ENCODE assay signal across 8 mouse cellular contexts in genomic region chr8:120696401-120697153, GRCm38 (mm10). TPM values are rescaled to one million over a fixed set of nuclear protein-coding genes. Genes with fewer than 3 reads are reported as not detected.
DNase-seq lines count a peak whose midpoint lies in the region; ATAC-seq and TF ChIP-seq lines count a peak whose summit lies in the region.

No protein-coding gene starts in this region.

- peaks cover 8% of the 10 kb centered on the region for H3K4me1 ChIP-seq in hindbrain, embryonic 15.5 days (replicated peaks)

- no peak overlapping the region for H3K4me3 ChIP-seq in layer of hippocampus, adult 2 months
- no peak overlapping the region for H3K4me3 ChIP-seq in hindbrain, embryonic 15.5 days

- H3K27me3 ChIP-seq in hindbrain, embryonic 15.5 days: no peaks in the 10 kb centered on the region

- peak overlapping the region; percentile 36; the same call in 1 of the 2 replicates for H3K27ac ChIP-seq in layer of hippocampus, adult 2 months
- peak overlapping the region; percentile 13; the same call in 1 of the 2 replicates for H3K27ac ChIP-seq in hindbrain, embryonic 15.5 days (replicated peaks)

- H3K4me2 ChIP-seq in hindbrain, embryonic 15.5 days: no peak overlapping the region

- peak; percentile 31 for DNase-seq in embryo, embryonic 10 days (ENCODE audit: low spot score)
- DNase-seq in embryo, embryonic 10.5 days (ENCODE audit: low spot score): no peak
- no peak for DNase-seq in layer of hippocampus, adult 2 months (ENCODE audit: low spot score in 2 of 2)
- no peak for DNase-seq in layer of hippocampus, postnatal 14 days (ENCODE audit: low spot score in 2 of 2)
- peak; percentile 74 to 83 for DNase-seq in thymus, adult 18-20 months
- no peak for DNase-seq in testis, postnatal 14 days (ENCODE audit: low spot score)
- DNase-seq in gastrocnemius, adult 18-20 months (ENCODE audit: low spot score): no peak

- H3K36me3 ChIP-seq in hindbrain, embryonic 15.5 days: no peaks in the 10 kb centered on the region

- H3K9ac ChIP-seq in hindbrain, embryonic 15.5 days: no peak overlapping the region

- no peak for ATAC-seq in hindbrain, embryonic 15.5 days (ENCODE audit: low FRiP score, low read depth)

- no peak for TF ChIP-seq CTCF in layer of hippocampus, adult 2 months (conservative IDR thresholded peaks at IDR 0.05)

- no peaks in the 10 kb centered on the region for H3K9me3 ChIP-seq in hindbrain, embryonic 15.5 days

- 47% methylated on average over 13 of the region's 13 CpGs for WGBS in hindbrain, embryonic 15.5 days

RNA-seq across cellular contexts. Expression of gene Emc8, which starts 28.2 kb away (rescaled TPM):
- 10 to 100 TPM; 74.1 to 85.4 TPM for total RNA-seq in layer of hippocampus, adult 2 months (2021)
- 10 to 100 TPM; 66.7 to 82.0 TPM for total RNA-seq in layer of hippocampus, postnatal 14 days (2021)
- 114 and 124 TPM in 2 replicates for polyA plus RNA-seq in hindbrain, embryonic 15.5 days (2015; fragmentation: Nextera tagmentation; extraction: Ambion mirVana)
- 10 to 100 TPM; 19.6 to 21.0 TPM for total RNA-seq in gastrocnemius, adult 18-20 months (2021)

RNA-seq across cellular contexts. Expression of gene Cox4i1, which starts 28.6 kb away (rescaled TPM):
- total RNA-seq in layer of hippocampus, adult 2 months (2021): 1,000 to 10,000 TPM in 1 of 2 experiments, 100 to 1,000 TPM in 1; 991 to 1,040 TPM
- 1,000 to 10,000 TPM; 1,108 to 1,116 TPM for total RNA-seq in layer of hippocampus, postnatal 14 days (2021)
- polyA plus RNA-seq in hindbrain, embryonic 15.5 days (2015; fragmentation: Nextera tagmentation; extraction: Ambion mirVana): 1,171 and 1,185 TPM in 2 replicates
- 1,000 to 10,000 TPM; 1,486 to 1,625 TPM for total RNA-seq in gastrocnemius, adult 18-20 months (2021)

RNA-seq across cellular contexts. Expression of gene Gm27021, which starts 28.7 kb away (rescaled TPM):
- under 1 TPM in 1 of 2 experiments, not detected in 1; 0.69 TPM for total RNA-seq in layer of hippocampus, adult 2 months (2021)
- total RNA-seq in layer of hippocampus, postnatal 14 days (2021): 1 to 10 TPM in 1 of 2 experiments, under 1 TPM in 1; 0.55 to 1.2 TPM
- 3.7 and 5.9 TPM in 2 replicates for polyA plus RNA-seq in hindbrain, embryonic 15.5 days (2015; fragmentation: Nextera tagmentation; extraction: Ambion mirVana)
- total RNA-seq in gastrocnemius, adult 18-20 months (2021): not detected

RNA-seq across cellular contexts. Expression of gene Irf8, which starts 39.6 kb away (rescaled TPM):
- total RNA-seq in layer of hippocampus, adult 2 months (2021): 1 to 10 TPM; 4.7 to 5.2 TPM
- 1 to 10 TPM; 3.3 to 5.1 TPM for total RNA-seq in layer of hippocampus, postnatal 14 days (2021)
- polyA plus RNA-seq in hindbrain, embryonic 15.5 days (2015; fragmentation: Nextera tagmentation; extraction: Ambion mirVana): 4.2 and 6.1 TPM in 2 replicates
- 1 to 10 TPM; 7.6 to 9.0 TPM for total RNA-seq in gastrocnemius, adult 18-20 months (2021)

RNA-seq across cellular contexts. Expression of gene 1190005I06Rik, which starts 49.1 kb away (rescaled TPM):
- 10 to 100 TPM; 14.0 to 15.6 TPM for total RNA-seq in layer of hippocampus, adult 2 months (2021)
- total RNA-seq in layer of hippocampus, postnatal 14 days (2021): 10 to 100 TPM in 1 of 2 experiments, 1 to 10 TPM in 1; 9.5 to 10.6 TPM
- 15.8 and 17.3 TPM in 2 replicates for polyA plus RNA-seq in hindbrain, embryonic 15.5 days (2015; fragmentation: Nextera tagmentation; extraction: Ambion mirVana)
- 1 to 10 TPM in 1 of 2 experiments, under 1 TPM in 1; 0.37 to 1.0 TPM for total RNA-seq in gastrocnemius, adult 18-20 months (2021)

Comparison
In these comparisons a context has a peak if more than half of its experiments do, and no peak if none do; other contexts are left out.
1. DNase-seq: peak in embryo, embryonic 10 days (single experiment) and thymus, adult 18-20 months (2 of 2); none in embryo, embryonic 10.5 days (single experiment), layer of hippocampus, adult 2 months (0 of 2), layer of hippocampus, postnatal 14 days (0 of 2), testis, postnatal 14 days (single experiment) and gastrocnemius, adult 18-20 months (single experiment).